Mouse (Mus musculus): ENCODE results near the gene Ndufb2.
A peak's percentile ranks its signal among the peaks of the same experiment; 100 is the strongest.

The Ndufb2 gene

DNA sequence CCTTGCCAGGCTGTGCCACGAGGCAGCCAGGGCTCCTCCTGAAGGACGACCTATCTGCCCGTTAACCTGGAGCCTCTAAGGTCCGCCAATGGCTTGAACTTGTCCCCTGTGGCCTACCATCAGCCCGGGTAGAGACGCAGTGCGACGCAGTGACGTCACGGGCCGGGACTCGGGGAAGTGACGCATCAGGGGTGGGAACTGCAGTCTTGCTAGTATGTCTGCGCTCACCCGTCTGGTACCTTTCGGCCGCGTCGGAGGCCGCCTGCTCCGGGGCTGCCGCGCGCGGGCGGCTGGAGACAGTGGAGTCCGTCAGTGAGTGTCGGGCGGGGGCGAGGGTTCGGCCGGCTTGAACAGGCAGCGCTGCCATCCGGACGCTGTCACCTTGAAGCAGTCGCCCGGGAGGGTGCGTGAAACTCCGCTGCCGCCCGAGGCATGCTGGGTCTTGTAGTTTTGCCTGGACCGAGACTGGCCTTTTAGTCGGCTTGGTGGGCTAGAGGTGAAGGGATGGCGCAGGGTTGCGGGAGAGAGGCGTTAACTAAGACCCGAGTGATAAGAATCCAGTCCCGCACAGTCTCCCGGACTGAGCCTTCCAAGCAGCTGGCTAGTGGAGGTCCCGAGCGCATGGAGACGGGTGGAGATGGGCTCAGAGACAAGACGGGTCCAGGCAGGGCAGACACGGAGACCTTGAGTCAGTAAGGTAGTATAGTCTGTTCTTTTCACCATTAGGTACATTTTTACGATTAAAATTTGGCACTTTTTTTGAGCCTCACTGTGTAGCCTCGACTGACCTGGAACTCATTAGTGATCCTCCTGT, at the start of gene Ndufb2:
Gene Ndufb2 (plus strand): TSS at position 174 of the 814 bp plus-strand sequence.
- peak; percentile 89 for DNase-seq (ENCODE audit: low read depth)

DNA sequence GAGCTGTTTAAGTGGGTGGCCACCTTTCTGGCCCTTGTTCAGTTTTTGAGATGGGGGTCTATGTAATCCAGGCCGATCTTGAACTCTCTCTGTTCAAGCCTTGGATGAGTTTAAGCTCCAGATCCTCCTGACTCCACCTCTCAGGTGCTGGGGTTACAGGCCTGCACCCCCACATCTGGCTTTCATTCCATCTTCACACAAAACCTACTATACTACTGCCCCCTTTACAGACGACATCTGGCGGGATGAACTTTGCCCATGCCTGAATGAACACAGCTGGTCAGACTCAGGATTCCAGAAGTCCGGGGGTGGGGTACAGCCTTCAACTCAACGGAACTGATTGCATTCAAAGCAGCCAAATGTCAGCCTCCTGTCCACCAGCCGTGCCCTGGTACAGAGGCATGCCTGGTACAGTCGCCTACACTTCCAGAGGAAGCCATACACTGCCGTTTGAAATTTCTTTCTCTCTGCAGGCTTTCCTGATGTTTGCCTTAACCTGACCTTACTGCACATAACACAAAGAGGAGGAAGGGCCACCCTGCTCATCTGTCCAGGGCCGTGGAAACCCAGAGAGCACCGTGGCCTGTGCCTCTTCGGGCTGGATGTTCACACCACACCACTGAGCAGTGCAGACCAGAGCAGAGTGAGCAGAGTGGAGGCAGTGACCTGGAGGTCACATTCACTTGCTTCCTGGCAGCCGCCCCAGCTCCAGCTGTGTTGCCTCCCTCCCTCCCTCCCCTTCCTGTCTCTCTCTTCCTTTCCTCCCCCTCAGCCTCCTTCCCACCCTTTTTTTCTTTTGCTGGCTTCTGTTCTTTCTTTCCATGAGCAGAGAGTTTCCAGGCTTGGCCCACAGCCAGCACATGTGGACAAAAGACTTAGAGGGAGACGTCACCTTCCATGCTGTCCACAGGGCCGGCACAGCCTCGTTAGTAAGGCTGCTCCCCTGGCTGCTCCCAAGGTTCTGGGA, 49.5 kb upstream of the Ndufb2 start:
- no peak for DNase-seq (ENCODE audit: low read depth)

DNA sequence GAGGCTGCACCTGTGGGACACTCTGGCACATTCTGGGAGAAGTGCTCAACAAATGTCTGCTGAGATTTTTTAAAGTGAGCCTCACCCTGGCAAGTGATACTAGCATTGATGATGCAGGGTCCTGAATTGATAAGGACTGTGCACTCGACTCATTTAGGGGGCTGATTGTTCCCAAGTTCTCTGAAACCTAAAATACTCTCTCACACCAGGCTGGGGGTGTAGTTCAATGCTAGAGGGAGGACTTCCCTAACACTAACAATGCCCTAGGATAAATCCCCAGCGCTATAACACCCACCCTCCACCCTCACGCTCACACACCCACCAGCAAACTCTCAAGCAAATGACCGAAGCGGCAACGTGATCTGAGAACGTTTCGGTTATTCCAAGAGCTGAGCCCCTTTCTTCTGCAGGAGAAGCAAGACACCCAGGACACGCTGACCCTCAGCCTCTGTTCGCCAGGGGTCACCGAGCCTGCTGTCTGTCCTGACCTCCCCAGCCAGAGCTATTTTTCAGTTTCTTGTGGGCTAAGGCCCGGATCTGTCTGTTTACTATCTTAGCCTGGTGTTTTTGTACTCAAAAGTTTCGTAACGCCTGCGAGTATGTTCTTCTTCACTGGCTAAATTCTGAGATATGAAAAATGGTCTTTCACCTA, 48.5 kb upstream of the Ndufb2 start:
- DNase-seq (ENCODE audit: low read depth): no peak

DNA sequence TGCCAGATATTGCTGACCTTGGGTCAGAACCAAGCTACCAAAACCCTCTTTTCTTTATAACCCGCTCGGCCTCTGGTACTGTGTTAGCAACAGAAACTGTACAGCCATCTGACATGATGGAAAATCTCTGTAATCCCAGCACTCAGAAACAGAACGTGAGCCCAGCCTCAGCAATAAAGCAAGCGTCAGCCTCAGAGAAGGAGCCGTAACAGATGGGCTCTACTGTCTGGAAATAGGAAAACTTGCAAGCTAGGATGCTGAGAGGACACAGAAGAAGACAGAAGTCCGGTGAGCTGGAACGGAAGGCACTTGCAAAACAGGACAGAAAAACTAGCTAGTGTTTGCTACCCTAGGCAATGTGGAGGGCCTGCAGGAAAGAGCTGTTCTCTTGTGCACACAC, 46.9 kb upstream of the Ndufb2 start:
- DNase-seq (ENCODE audit: low read depth): no peak

DNA sequence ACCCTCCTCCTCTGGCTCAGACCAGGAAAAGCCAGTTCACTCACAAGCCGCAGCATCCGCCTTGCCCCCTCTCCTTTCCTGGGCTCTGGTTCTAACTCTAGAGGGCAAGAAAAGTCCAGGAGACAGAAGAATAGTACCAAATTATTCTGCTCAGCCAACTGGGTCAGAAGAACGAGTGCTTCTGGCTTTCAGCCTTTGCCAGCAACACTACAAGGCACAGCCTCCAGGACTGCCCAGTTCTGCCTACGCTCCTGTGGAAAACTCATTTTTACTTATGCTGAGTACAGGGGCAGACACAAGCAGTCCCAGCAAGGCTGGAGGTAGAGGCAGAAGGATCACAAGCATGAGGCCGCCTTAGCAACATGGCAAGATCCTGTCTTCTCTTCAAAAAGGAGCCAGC, 44.3 kb upstream of the Ndufb2 start:
- no peak for DNase-seq (ENCODE audit: low read depth)

DNA sequence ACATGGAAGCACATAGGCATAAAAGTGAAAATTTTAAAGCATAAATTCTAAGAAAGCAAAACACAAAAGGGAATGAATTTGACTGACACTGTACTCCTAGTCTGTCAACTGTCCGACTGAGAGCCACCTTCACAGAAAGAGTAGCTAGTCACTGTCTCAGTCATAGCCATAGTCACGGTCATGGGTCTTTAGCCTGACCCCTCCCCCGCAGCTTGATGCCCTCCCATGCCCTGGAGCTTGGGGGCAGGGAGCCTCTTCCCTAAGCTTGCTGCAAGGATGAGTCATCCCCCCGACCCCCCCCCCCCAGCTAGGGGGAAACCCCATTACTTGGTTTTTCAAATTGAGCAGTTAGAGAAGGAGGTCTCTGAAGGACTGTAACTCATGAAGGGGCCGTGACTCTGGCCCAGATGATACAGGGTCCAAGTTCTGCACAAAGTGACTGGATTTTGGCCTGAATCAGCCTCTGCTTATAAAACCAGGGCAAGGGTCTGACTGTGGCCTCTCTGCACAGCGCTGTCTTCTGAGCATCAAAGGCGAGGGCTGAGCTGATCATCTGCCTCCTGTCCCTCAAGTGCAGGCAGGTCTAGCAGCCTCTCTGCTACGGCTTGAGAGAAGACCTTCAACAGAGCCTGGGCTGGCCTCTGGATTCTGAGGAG, 40.3 kb upstream of the Ndufb2 start:
- DNase-seq (ENCODE audit: low read depth): no peak

DNA sequence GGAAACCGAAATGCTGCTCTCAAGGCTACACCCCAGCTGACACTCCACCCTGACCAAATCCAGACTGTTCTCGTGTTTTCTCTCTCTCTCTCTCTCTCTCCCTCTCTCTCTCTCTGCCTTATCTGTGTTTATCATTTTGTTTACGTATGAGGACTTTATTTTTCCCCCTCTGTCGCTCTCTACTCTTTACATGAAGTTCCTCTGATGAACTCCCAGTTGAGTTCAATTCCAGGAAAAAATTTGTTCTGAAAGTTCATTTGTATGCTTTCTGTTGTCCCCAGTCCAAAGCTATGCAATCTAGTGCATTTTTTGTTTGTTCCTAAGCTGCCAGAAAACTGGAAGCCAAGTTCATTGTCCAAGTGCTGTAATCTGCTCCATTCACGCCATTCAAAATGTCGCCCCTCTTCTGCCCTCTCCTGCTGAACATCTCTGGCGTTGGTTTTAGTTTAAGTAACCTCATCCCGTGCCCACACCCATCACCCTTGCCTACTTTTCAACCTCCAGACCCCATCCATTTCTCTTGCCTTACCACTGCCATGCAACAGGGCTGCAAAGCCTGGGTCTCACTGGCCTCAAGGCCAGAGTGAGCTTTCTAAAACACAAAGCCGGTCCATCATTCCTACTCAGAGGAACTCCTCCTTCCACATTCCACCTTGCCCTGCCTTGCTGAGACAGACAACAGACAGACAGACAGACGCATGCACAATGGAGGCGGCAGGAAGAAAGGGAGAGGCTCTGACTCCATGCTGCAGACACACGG, 37.3 kb upstream of the Ndufb2 start:
- no peak for DNase-seq (ENCODE audit: low read depth)

DNA sequence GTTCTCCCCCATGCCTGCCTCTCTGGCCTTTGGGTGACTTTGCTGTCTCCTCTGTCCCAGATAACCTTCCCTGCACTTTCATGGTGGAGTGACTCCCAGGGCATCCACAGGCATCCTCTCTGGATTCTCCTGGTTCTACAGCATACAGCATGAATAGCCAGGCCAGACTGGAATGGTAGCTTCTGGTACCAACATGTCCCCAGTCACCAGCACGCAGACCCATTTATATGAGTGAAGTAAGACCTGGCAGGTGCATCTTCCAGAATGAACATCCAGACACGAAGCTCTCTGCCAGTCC, 36.8 kb upstream of the Ndufb2 start:
- DNase-seq (ENCODE audit: low read depth): no peak

DNA sequence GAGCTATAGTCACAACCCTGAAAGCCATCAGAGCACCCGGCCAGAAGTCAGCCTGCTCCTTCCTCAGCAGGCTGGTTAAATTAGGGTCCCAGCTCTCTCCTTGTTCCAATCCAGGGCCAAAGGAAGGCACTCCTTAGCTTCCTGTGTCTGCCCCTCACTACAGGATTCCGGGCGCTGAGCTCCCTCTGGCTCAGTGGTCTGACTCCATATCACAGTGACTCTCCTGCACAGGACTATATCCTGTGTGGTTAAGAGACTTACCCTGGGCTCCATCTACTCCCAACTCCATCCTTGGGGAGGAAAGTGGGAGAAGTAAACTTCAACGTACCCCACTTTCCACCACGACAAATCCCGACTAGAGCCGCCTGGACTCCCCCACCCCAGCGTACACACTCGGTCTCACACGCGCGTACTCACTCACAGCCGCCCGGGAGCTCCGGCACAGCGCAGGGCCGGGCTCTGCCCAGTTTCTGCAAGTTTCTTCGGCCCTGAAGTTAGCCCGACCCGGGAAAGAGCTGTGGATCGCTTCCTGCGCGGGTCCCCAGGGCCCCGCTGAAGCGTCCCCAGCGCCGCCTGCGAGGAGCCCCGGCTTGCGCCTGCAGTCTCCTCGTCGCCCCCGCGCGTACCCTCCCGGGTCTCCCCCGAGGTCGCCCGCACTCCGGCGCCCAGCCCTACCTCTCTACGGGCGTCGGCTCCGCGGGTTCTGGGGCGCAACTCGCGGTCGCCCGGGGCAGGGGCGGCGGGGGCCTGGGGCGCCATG, 35.3 kb upstream of the Ndufb2 start:
- DNase-seq (ENCODE audit: low read depth): no peak

DNA sequence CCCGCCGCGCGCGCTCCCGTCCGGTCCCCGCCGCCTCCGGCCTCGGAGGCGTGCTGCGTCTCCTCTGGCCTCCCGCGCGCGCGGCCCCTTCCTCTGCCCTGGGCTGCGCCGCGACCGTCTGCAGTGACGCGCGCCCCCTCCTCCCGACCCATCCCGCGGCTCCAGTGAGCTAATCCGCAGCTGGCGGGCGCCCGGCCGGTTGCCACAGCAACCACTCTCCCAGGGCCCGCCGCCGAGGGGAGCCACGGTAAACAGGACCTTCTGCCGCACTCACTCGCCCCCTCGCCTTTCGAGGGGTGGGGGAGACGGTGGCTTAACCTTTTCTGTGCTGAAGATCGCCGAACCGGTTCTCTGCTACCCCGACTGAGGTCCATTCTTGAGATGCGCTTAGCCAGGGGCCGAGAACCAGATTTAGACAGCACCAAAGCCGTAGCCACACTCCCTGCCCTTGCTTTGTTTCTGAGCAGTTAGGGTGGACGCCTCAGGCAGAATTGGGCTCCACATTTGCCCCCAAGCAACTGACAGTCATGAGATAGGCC, 34.6 kb upstream of the Ndufb2 start, which contains the start of gene Dennd2a:
Gene Dennd2a (minus strand): TSS at position 145 of the 539 bp plus-strand sequence.
- no peak for DNase-seq (ENCODE audit: low read depth)

DNA sequence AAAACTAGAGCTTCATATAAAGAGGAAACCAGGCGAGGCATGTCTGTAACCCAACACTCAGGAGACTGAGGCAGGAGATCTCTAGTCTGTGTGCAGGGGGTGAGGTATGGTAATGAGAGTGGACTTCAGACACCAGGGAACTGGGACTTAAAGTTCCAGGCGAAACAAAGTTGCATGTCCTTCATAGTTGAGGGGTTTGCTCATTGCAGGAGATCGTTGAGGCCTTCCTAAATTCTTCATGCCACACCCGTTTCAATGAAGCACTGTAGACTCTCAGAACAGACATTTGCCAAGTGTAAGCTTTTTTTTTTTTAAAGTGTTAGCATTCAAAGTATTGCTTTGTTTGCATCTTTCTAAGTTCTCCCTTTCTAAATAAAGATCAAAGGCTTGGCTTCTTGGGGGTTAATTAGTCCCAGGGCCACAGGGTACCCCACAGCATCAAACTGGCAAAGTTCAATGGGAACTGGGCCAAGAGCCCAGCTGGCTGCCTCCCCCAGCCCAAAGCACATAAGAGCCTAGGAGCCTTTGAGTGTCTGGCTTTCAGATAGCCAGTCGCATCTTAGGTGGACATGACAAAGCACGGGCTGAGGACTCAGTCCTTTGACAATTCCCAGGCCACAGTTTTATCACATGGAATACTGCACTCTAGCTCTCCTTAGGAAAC, 33.0 kb upstream of the Ndufb2 start:
- no peak for DNase-seq (ENCODE audit: low read depth)

DNA sequence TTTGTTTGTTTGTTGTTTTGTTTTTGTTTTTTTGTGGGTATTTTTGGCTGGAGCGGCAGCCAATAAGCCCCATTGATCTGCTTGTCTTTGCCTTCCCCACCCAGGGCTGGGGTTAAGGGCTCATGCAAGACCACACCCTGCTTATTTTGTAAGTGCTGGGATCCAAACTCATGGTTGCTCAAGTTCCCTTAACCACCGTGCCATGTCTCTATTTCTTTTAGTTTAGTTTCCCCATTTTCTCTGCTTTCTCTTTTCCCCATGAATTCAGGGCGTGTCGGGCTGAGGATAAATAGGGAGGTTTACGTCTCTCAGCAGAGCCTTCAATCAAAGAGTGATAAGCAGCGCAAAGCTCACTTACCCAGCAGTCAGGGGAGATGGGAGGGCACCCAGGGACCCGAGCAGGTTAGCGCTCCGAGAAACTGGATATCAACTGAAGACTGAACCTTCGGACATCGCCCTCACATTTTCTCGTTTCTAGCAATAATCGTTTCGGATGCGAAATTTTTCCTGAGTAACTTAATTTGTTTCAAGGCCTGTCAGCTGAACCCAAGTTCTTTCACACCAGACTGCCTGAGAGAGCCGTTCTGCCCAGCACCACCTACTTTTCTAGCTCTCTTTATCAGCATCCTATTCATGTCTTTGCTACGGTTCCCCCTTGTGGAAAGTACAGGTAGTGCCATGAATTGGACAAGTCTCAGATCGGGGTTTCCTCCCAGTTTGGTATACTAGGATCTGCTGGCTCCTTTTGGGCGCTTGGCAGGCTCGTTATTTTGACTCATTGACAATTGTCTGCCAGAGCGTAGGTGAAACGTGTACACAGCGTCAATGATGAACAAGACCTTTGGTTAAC, 30.0 kb upstream of the Ndufb2 start:
- DNase-seq (ENCODE audit: low read depth): peak; percentile 94

DNA sequence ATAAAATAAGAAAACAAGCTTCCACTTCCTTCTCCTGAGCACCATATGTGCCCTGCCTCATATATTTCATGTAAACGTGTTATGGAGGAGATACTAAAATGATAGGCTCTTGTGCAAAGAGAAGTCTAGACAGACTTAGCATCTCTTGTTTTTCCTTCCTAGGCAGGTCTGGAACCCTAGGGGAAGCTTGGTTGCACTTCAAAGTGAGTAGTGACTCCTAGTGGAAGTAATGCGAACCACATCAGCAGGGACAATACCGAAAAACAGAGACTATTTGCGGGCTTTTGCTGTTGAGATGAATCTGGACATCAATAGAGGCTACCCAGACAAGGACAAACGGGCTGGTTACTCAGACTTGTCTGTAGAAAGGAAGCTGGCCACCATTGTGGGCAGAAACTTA, 24.8 kb upstream of the Ndufb2 start:
- no peak for DNase-seq (ENCODE audit: low read depth)

DNA sequence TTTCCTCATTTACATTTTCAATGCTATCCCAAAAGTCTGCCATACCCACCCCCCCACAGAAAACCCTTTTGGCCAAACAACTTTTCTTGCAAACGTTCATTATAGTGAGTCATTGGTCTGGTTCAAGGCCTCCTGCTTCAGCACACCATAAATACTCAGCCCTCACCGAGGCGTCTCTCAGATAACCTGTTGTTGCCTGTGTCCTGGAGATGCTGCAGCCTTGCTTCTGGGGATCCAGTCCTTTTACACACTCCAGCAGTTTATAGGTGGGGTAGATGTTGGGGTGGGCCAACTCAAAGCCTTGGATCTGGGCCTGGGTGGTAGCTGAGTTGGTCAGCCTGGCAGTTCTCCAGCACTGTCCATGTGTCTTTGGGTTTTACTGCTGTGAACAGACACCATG, 21.9 kb upstream of the Ndufb2 start:
- DNase-seq (ENCODE audit: low read depth): no peak

DNA sequence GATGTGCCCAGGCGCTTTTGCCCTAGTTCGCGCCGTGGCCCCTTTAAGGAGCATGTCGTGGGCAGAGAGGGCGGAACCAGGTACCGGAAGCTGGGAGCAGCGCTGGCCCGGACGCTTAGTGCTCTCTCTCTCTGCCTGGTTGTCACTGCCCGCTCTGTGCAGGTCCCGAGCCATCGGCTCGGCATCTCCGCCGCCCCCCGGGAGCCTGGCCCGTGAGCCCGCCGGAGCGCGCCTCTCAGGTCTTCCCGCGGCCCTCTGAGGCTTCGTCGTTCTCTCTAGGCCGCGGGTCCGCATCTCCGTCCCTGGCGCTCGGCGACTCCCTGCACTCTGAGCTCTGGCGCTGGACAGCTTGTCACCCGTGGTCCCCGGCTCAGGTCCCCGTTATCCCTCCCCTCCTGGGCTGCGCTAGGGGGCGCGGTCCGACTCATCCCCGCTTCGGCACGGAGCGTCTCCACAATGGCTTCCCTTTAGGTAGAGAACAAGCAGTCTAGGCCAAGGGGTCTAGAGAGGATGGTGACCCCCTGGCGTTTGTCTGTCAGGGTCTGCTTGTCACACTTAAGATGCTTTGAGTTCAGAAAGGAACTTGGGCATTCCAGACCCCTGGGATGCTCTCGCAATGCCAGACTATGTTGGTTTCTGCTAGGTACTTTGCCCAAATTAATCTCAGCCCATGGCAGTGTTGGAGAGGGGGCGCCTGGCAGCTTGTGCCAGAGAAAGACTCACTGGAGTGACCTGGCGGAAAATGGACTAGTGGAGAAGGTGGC, 18.4 kb upstream of the Ndufb2 start, which contains the start of gene Adck2:
Gene Adck2 (plus strand): TSS at position 83 of the 764 bp plus-strand sequence.
- DNase-seq (ENCODE audit: low read depth): peak; percentile 75

DNA sequence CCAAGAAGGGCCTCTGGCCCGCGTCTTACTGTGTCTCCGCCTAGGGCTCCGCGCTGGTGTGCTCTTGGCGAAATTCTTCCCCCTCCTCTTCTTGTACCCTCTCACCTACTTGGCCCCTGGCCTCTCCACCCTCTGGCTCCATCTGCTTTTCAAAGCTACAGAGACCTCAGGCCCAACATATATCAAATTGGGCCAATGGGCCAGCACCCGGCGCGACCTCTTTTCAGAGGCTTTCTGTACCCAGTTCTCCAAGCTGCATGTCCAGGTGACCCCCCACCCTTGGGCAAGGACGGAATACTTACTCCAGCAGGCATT, 17.9 kb upstream of the Ndufb2 start:
- DNase-seq (ENCODE audit: low read depth): no peak

DNA sequence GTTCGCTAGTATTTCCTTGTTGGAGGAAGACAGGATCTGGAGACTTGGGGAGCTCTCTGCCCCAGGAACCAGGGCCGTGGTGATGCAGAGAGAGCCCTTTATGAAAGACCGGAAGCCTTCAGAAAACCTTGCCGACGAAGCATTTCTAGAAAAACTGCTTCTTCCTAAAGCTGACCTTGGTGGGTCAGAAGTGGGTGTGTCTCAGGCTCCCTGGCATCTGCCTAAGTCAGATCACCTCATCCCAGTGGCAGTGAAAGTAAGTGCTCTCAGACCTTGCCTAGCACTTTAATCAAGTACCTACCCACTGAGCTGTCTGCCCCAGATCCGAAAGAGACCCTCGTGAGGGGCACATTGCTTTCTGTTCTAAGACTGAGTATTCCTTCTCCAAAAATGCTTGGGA, 17.4 kb upstream of the Ndufb2 start:
- no peak for DNase-seq (ENCODE audit: low read depth)

DNA sequence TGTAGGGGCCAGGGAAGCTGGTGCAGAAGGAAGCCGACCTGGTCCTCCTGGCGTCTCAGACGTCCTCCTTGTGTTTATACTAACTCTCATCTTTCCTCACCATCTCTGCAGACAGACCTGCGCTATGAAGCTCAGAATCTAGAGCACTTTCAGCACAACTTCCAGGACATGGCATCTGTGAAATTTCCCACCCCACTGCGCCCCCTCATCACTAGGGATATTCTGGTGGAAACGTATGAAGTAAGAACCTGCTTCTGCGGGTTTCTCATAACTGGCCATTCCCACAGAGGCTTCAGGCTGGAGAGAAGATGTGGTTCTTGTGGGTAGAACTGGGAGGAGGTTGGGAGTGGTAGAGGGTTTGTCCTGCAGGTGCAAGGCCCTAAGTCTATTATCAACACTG, 12.8 kb upstream of the Ndufb2 start:
- DNase-seq (ENCODE audit: low read depth): no peak

Measured in c-Kit-positive CD71-negative TER-119-negative erythroid progenitor cells, embryonic 14.5 days (primary cell).